Mouse (Mus musculus) hindbrain, embryonic 14.5 days (tissue): ENCODE measurements around the gene Col4a3. TPM values are rescaled to one million over a fixed set of nuclear protein-coding genes. Genes with fewer than 3 reads are reported as not detected.

Experiments
- ATAC-seq: fragments of 200-750 bp; cut with Nextera tagmentation; 2 replicates; pipeline ENCODE4 v1.8.0; 2017; ENCODE audit warnings: moderate number of reproducible peaks, mild to moderate bottlenecking, moderate TSS enrichment, moderate library complexity; ENCODE audit not compliant: low FRiP score
- DNase-seq: peaks from one replicate; pipeline ENCODE4 v3.0.0-alpha.2; 2015; ENCODE audit warnings: low spot score
- H3K27ac ChIP-seq: fragments of 300-500 bp; sonication (generic); 2 replicates; pipeline ENCODE4 v1.5.1; 2014; ENCODE audit warnings: mild to moderate bottlenecking, moderate library complexity
- H3K27me3 ChIP-seq: fragments of 300-500 bp; sonication (generic); 2 replicates; pipeline ENCODE4 v1.6.1; 2014; ENCODE audit warnings: mild to moderate bottlenecking, low read length, mixed read lengths; ENCODE audit not compliant: control insufficient read depth, insufficient read depth
- H3K36me3 ChIP-seq: fragments of 300-500 bp; sonication (generic); replicated peaks from 2 replicates; pipeline ENCODE4 v1.6.1; 2014; ENCODE audit not compliant: control insufficient read depth, insufficient read depth
- H3K4me1 ChIP-seq: fragments of 300-500 bp; sonication (generic); replicated peaks from 2 replicates; pipeline ENCODE4 v1.6.1; 2014; ENCODE audit warnings: antibody characterized with exemption, low read length, mixed read lengths; ENCODE audit not compliant: control insufficient read depth, insufficient read depth
- H3K4me2 ChIP-seq: fragments of 300-500 bp; sonication (generic); replicated peaks from 2 replicates; pipeline ENCODE4 v1.6.1; 2014; ENCODE audit warnings: mild to moderate bottlenecking, moderate library complexity
- H3K4me3 ChIP-seq: fragments of 300-500 bp; sonication (generic); replicated peaks from 2 replicates; pipeline ENCODE4 v1.5.1; 2014; ENCODE audit warnings: mild to moderate bottlenecking, low read length
- H3K9ac ChIP-seq: fragments of 300-500 bp; sonication (generic); 2 replicates; pipeline ENCODE4 v1.6.1; 2014
- H3K9me3 ChIP-seq: fragments of 300-500 bp; sonication (generic); 2 replicates; pipeline ENCODE4 v1.6.1; 2016; ENCODE audit warnings: low read length; ENCODE audit not compliant: control insufficient read depth
- WGBS: fragments of 180-500 bp; shearing (Covaris S2); extraction: QIAGEN DNeasy Blood & Tissue Kit; methylation state at CpG from one replicate; pipeline ENCODE4 v1.1.7; 2014; 5-methylcytosine and 5-hydroxymethylcytosine counted together
- polyA plus RNA-seq: library from polyadenylated mRNA; unstranded; fragments of >200 nt; fragmentation: Nextera tagmentation; extraction: Ambion mirVana; gene quantifications from 2 replicates; pipeline ENCODE4 v1.2.1, GENCODE M21; 2014

The Col4a3 gene
- polyA plus RNA-seq, 1 experiment from 2014 or later, result 0.48 TPM

- Histone ChIP-seq H3K9ac (no peak within 1 kb of the TSS), H3K4me3 (no peak within 1 kb of the TSS), H3K27me3 (no peaks in the 10 kb centered on the region), H3K27ac (no peak within 1 kb of the TSS), H3K4me2 (no peak within 1 kb of the TSS), H3K36me3 (no peaks in the 10 kb centered on the region), H3K9me3 (no peaks in the 10 kb centered on the region), H3K4me1 (no peaks in the 10 kb centered on the region)
- ATAC-seq (no peak), DNase-seq (no peak)
- 88% methylated on average over 15 of the region's 15 CpGs for WGBS
Observed at GRCm38 (mm10) chr1:82771022-82771586, 184.4 kb downstream of the Col4a3 start, which contains the start of gene Gm47791. Gene Gm47791, minus strand, starts transcription at chr1:82771243.

Other genes with a start within 250 kb of the Col4a3 start
- 0.25 TPM in 2 replicates for gene Col4a4, start 72 bp upstream of the Col4a3 start, polyA plus RNA-seq
- gene Mff, start 138.0 kb downstream of the Col4a3 start, polyA plus RNA-seq, result 434 and 467 TPM in 2 replicates
- gene Tm4sf20, start 181.5 kb downstream of the Col4a3 start, polyA plus RNA-seq, result not detected in 2 replicates
- gene Gm47791, start 184.3 kb downstream of the Col4a3 start, polyA plus RNA-seq, result not detected in 2 replicates